Mouse (Mus musculus) urinary bladder, postnatal 25 days (tissue): ENCODE data around the gene Ltbp2.

Experiments
- DNase-seq: peaks from one replicate; pipeline ENCODE4 v3.0.0; 2022; ENCODE audit warnings: low spot score

The Ltbp2 gene

GRCm38 (mm10) chr12:84839965-84840364 is 36.4 kb downstream of the Ltbp2 start:
- no peak for DNase-seq

- no peak for DNase-seq
Observed at GRCm38 (mm10) chr12:84835626-84836025, 40.7 kb downstream of the Ltbp2 start.

GRCm38 (mm10) chr12:84834773-84835172 is 41.6 kb downstream of the Ltbp2 start:
- DNase-seq: no peak

- DNase-seq: no peak
Observed at GRCm38 (mm10) chr12:84831648-84832047, 44.7 kb downstream of the Ltbp2 start.

GRCm38 (mm10) chr12:84831141-84831540 is 45.2 kb downstream of the Ltbp2 start:
- DNase-seq: no peak

- DNase-seq: no peak
Observed at GRCm38 (mm10) chr12:84830438-84830837, 45.9 kb downstream of the Ltbp2 start.

GRCm38 (mm10) chr12:84829913-84830312 is 46.4 kb downstream of the Ltbp2 start:
- no peak for DNase-seq

- no peak for DNase-seq
Observed at GRCm38 (mm10) chr12:84829109-84829724, 47.1 kb downstream of the Ltbp2 start.

GRCm38 (mm10) chr12:84827384-84827933 is 48.9 kb downstream of the Ltbp2 start:
- DNase-seq: no peak

- DNase-seq: no peak
Observed at GRCm38 (mm10) chr12:84824203-84824602, 52.1 kb downstream of the Ltbp2 start.

GRCm38 (mm10) chr12:84823601-84824000 is 52.7 kb downstream of the Ltbp2 start:
- no peak for DNase-seq

- DNase-seq: no peak
Observed at GRCm38 (mm10) chr12:84819236-84820168, 56.8 kb downstream of the Ltbp2 start.

- no peak for DNase-seq
Observed at GRCm38 (mm10) chr12:84818496-84818895, 57.8 kb downstream of the Ltbp2 start.

- DNase-seq: no peak
Observed at GRCm38 (mm10) chr12:84814663-84815325, 61.5 kb downstream of the Ltbp2 start.

GRCm38 (mm10) chr12:84813773-84814172 is 62.6 kb downstream of the Ltbp2 start:
- no peak for DNase-seq

GRCm38 (mm10) chr12:84812004-84812403 is 64.3 kb downstream of the Ltbp2 start:
- no peak for DNase-seq

- no peak for DNase-seq
Observed at GRCm38 (mm10) chr12:84811510-84811909, 64.8 kb downstream of the Ltbp2 start.

GRCm38 (mm10) chr12:84810810-84811209 is 65.5 kb downstream of the Ltbp2 start:
- no peak for DNase-seq

GRCm38 (mm10) chr12:84809033-84809432 is 67.3 kb downstream of the Ltbp2 start:
- DNase-seq: no peak

GRCm38 (mm10) chr12:84807351-84807750 is 69.0 kb downstream of the Ltbp2 start:
- no peak for DNase-seq

GRCm38 (mm10) chr12:84806726-84807125 is 69.6 kb downstream of the Ltbp2 start:
- DNase-seq: no peak

GRCm38 (mm10) chr12:84806010-84806409 is 70.3 kb downstream of the Ltbp2 start:
- DNase-seq: no peak
